Comparison of ENCODE assay signal across 8 mouse cellular contexts in the genomic region with DNA sequence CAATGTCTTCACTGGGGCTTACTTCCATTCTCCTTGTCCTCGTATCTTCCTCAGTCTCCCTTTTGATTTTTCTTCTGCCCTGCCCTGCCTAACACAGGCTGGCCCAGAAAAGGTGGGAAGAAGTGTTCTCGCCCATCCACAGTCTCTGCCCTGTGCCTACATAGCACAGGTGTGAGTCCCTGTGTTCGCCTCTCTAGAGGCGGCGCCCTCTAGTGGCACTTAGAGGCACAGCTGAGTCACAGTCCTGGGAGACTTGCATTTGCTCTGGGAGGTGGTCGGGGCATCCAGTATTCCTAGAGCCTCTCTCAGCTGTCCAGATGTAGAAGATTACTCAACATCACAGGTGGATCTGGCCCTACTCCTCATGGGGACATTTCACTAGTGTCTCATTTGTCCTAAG.
DNase-seq lines count a peak whose midpoint lies in the region; ATAC-seq and TF ChIP-seq lines count a peak whose summit lies in the region.

No protein-coding gene starts in this region.

- H3K4me1 ChIP-seq in liver, postnatal 0 days (ENCODE audit: insufficient read depth): no peaks in the 10 kb centered on the region
- peaks cover 15% of the 10 kb centered on the region for H3K4me1 ChIP-seq in olfactory bulb, adult 2 months (ENCODE audit: control insufficient read depth, insufficient read depth, low read length)

- TF ChIP-seq CTCF in liver, postnatal 0 days (IDR thresholded peaks at IDR 0.05; ENCODE audit: low read depth): peak; percentile 78
- peak; percentile 85 for TF ChIP-seq CTCF in olfactory bulb, adult 2 months (IDR thresholded peaks at IDR 0.05; ENCODE audit: insufficient read depth, low read depth, low read length)

- 0 out of 2 replicates have a peak, but pooled peaks cover under 1% of the 10 kb centered on the region for H3K27me3 ChIP-seq in liver, postnatal 0 days (ENCODE audit: insufficient read depth, low read length)

- no peak overlapping the region for H3K9ac ChIP-seq in liver, postnatal 0 days (replicated peaks)

- no peak for TF ChIP-seq POLR2A in olfactory bulb, adult 2 months (IDR thresholded peaks at IDR 0.05; ENCODE audit: insufficient read depth, low read depth, low read length)

- 18% methylated on average over 6 of the region's 6 CpGs for WGBS in liver, postnatal 0 days (ENCODE audit: insufficient replicate concordance)
- 22% methylated on average over 6 of the region's 6 CpGs for WGBS in olfactory bulb, adult 2 months

- H3K36me3 ChIP-seq in liver, postnatal 0 days (replicated peaks; ENCODE audit: insufficient read depth, low read length): no peaks in the 10 kb centered on the region

- no peaks in the 10 kb centered on the region for H3K9me3 ChIP-seq in liver, postnatal 0 days (ENCODE audit: low read length)

- TF ChIP-seq EP300 in liver, postnatal 0 days (IDR thresholded peaks at IDR 0.05; ENCODE audit: low read depth): no peak

- no peak for ATAC-seq in liver, postnatal 0 days

- no peak overlapping the region for H3K27ac ChIP-seq in liver, postnatal 0 days (ENCODE audit: low read depth)
- H3K27ac ChIP-seq in olfactory bulb, adult 2 months (ENCODE audit: insufficient read depth, low read depth, low read length): no peak overlapping the region

- no peak overlapping the region for H3K4me2 ChIP-seq in liver, postnatal 0 days (ENCODE audit: low read depth, low read length)

- no peak overlapping the region for H3K4me3 ChIP-seq in liver, postnatal 0 days (ENCODE audit: low read depth, low read length)
- H3K4me3 ChIP-seq in olfactory bulb, adult 2 months (ENCODE audit: insufficient read depth, low read depth, low read length): no peak overlapping the region

- DNase-seq in layer of hippocampus, adult 11-12 months (ENCODE audit: low spot score): peak; percentile 50
- DNase-seq in layer of hippocampus, adult 9-10 months (ENCODE audit: low spot score): no peak
- peak; percentile 24 for DNase-seq in adrenal gland, adult 8-10 months
- DNase-seq in embryo, embryonic 9.5 days (ENCODE audit: extremely low spot score): peak; percentile 58
- peak; percentile 23 to 47 for DNase-seq in kidney, adult 8-10 months
- DNase-seq in liver, postnatal 0 days: peak; percentile 54
- peak; percentile 22 to 31 for DNase-seq in thymus, postnatal 36 days
